Mouse (Mus musculus): ENCODE results near the gene Shisa9.

The Shisa9 gene

GRCm38 (mm10) chr16:12197611-12198010, 213.7 kb downstream of the Shisa9 start:
- peak; percentile 2 for DNase-seq (ENCODE audit: low spot score in 2 of 2)

GRCm38 (mm10) chr16:12201216-12201615, 217.3 kb downstream of the Shisa9 start:
- peak in 1 of 2 experiments; percentile 8 for DNase-seq (ENCODE audit: low spot score in 2 of 2)

- DNase-seq (ENCODE audit: low spot score in 2 of 2), result no peak
Measured at GRCm38 (mm10) chr16:12202151-12202550, 218.2 kb downstream of the Shisa9 start.

- DNase-seq (ENCODE audit: low spot score in 2 of 2), result no peak
Measured at GRCm38 (mm10) chr16:12203055-12203454, 219.1 kb downstream of the Shisa9 start.

GRCm38 (mm10) chr16:12204423-12204822, 220.5 kb downstream of the Shisa9 start:
- DNase-seq (ENCODE audit: low spot score in 2 of 2), result no peak

GRCm38 (mm10) chr16:12206421-12206950, 222.6 kb downstream of the Shisa9 start:
- DNase-seq (ENCODE audit: low spot score in 2 of 2), result no peak

GRCm38 (mm10) chr16:12206951-12207350, 223.0 kb downstream of the Shisa9 start:
- no peak for DNase-seq (ENCODE audit: low spot score in 2 of 2)

- DNase-seq (ENCODE audit: low spot score in 2 of 2), result no peak
Measured at GRCm38 (mm10) chr16:12209355-12209754, 225.4 kb downstream of the Shisa9 start.

- DNase-seq (ENCODE audit: low spot score in 2 of 2), result no peak
Measured at GRCm38 (mm10) chr16:12209819-12210218, 225.9 kb downstream of the Shisa9 start.

GRCm38 (mm10) chr16:12214018-12214417, 230.1 kb downstream of the Shisa9 start:
- DNase-seq (ENCODE audit: low spot score in 2 of 2), result no peak

- DNase-seq (ENCODE audit: low spot score in 2 of 2), result no peak
Measured at GRCm38 (mm10) chr16:12217289-12218150, 233.6 kb downstream of the Shisa9 start.

GRCm38 (mm10) chr16:12218151-12218532, 234.2 kb downstream of the Shisa9 start:
- DNase-seq (ENCODE audit: low spot score in 2 of 2), result no peak

- DNase-seq (ENCODE audit: low spot score in 2 of 2), result no peak
Measured at GRCm38 (mm10) chr16:12219821-12220220, 235.9 kb downstream of the Shisa9 start.

- no peak for DNase-seq (ENCODE audit: low spot score in 2 of 2)
Measured at GRCm38 (mm10) chr16:12223537-12223936, 239.6 kb downstream of the Shisa9 start.

- no peak for DNase-seq (ENCODE audit: low spot score in 2 of 2)
Measured at GRCm38 (mm10) chr16:12226937-12227336, 243.0 kb downstream of the Shisa9 start.

GRCm38 (mm10) chr16:12233288-12233687, 249.4 kb downstream of the Shisa9 start:
- peak in 1 of 2 experiments; percentile 8 for DNase-seq (ENCODE audit: low spot score in 2 of 2)

GRCm38 (mm10) chr16:12234289-12234688, 250.4 kb downstream of the Shisa9 start:
- peak in 1 of 2 experiments; percentile 0 for DNase-seq (ENCODE audit: low spot score in 2 of 2)

GRCm38 (mm10) chr16:12238611-12239010, 254.7 kb downstream of the Shisa9 start:
- no peak for DNase-seq (ENCODE audit: low spot score in 2 of 2)

- no peak for DNase-seq (ENCODE audit: low spot score in 2 of 2)
Measured at GRCm38 (mm10) chr16:12259361-12259760, 275.4 kb downstream of the Shisa9 start.

- no peak for DNase-seq (ENCODE audit: low spot score in 2 of 2)
Measured at GRCm38 (mm10) chr16:12265828-12266227, 281.9 kb downstream of the Shisa9 start.

GRCm38 (mm10) chr16:12300523-12300922, 316.6 kb downstream of the Shisa9 start:
- no peak for DNase-seq (ENCODE audit: low spot score in 2 of 2)

GRCm38 (mm10) chr16:12303420-12303819, 319.5 kb downstream of the Shisa9 start:
- DNase-seq (ENCODE audit: low spot score in 2 of 2), result no peak

GRCm38 (mm10) chr16:12307318-12307965, 323.5 kb downstream of the Shisa9 start:
- DNase-seq (ENCODE audit: low spot score in 2 of 2), result no peak

Measured in heart, adult 9 months (tissue).